Mouse (Mus musculus) testis, postnatal 14 days (tissue): Measurements from ENCODE around the gene Stxbp2.

ENCODE experiments used
- DNase-seq: peaks from one replicate; pipeline ENCODE4 v3.0.0; 2021; ENCODE audit warnings: low spot score

Gene Stxbp2

DNA sequence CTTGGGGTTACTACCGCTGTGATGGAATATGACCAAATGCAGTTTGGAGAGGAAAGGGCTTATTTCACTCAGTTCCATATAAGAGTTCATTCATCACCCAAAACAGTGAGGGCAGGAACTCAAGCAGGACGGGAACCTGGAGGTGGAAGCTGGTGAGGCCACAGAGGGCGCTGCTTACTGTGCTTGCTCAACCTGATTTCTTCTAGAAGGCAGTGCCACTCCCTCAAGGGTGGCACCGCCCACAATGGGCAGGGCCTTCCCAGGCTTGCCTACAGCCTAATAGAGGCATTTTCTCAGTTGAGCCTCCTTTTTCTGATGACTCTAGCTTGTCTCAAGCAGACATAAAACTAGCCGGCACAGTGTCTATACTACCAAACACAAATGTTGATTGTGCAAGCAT is 15.0 kb downstream of the Stxbp2 start:
- no peak for DNase-seq

DNA sequence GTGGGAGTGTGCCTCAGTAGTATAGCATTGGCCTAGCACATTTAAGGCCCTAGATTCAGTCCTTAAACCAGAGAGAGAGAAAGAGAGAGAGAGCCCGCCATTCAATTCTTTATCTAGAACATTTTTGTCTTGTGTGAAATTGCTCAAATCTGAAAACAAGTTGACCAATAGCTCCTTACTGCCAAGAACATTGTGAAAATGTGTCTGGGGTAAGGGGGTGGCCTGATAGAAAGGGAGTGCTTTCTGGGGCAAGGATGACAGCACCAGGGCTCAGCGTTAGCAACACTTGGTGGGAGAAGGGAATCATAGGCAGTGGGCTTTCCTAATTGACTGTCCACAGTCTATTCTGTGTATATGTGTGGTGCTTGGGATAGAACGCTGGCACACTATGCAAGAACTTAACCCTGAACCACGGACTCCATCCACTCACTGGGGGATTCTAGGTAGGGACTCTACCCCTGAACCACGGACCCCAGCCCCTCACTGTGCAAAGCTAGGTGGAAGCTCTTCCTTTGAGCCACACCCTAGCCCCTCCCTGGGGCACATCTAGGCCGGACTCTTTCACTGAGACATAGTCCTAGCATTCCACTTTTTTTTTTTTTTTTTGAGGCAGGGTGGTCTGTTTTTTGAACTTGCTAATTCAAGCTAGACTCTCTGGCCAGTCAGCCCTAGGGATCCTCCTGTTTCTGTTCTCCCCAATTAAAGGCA is 16.2 kb downstream of the Stxbp2 start:
- DNase-seq, result no peak

DNA sequence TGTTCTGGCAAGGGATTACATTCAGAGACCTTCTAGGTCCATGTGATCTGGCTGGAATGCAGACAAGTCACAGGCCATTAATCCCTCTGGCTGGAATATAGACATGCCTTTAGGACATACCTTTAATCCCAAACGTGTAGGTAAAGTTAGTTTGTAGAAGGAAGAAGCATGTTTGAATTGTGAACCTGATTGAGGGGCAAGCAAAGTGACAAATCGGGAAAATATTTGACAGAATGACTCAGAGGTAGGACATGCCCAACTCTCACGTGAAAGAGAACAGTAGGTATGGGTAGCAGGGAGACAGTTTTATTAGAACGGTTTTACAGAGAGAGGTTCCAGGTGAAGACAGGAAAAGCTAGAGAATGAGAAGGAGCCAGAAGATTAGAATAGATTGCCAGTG is 16.8 kb downstream of the Stxbp2 start:
- DNase-seq, result no peak

DNA sequence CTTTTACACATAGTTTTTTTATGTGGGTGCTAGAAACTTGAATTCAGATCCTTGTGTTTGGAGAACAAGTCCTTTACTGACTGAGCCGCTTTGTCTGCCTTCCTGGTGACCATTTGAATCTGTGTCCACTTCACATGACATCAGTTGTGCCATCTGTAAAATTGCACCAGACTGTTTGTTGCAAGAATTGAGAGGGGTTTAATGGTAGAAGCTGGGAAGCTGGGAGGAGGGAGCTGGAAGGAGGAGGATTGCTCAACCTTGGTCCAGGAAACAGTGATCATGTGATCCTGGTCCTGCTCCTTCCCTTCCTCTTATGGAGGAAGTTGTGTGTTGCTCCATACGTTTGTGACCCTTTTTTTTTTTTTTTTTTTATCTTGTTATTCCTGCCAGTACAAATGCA is 17.5 kb downstream of the Stxbp2 start:
- no peak for DNase-seq

DNA sequence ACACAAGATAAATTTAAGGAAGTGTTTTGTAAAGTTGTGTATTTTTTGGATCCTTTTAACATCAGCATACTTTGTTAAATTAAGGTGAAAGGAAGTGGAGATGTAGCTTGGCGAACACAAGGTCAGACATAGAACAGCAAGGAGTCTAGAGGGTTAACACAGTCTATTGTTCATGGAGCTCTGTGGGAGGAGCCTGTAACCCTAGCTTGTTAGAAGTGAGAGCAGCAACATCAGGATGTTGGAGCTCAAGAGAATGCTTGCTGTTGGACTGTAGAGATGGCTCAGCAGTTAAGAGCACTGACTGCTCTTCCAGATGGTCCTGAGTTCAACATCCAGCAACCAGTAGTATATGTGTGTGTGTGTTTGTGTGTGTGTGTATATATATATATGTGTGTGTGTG is 18.2 kb downstream of the Stxbp2 start:
- DNase-seq, result no peak

DNA sequence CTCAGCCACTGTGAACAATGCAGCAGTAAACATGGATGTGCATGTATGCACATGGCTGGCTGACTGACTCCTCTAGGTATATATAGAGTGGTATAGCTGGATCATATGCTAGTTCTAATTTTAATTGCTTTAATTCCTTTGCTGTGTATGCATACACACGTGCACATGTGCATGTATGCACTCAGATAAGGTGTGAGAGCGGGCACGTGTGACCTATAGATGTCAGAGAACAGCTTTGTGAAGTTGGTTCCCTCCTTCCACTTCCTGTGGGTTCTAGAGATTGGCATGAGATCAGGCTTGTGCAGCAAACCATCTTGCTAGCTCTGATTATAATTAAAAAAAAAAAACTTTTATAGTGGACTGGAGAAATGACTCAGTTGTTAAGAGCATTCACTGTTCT is 22.1 kb downstream of the Stxbp2 start:
- no peak for DNase-seq

DNA sequence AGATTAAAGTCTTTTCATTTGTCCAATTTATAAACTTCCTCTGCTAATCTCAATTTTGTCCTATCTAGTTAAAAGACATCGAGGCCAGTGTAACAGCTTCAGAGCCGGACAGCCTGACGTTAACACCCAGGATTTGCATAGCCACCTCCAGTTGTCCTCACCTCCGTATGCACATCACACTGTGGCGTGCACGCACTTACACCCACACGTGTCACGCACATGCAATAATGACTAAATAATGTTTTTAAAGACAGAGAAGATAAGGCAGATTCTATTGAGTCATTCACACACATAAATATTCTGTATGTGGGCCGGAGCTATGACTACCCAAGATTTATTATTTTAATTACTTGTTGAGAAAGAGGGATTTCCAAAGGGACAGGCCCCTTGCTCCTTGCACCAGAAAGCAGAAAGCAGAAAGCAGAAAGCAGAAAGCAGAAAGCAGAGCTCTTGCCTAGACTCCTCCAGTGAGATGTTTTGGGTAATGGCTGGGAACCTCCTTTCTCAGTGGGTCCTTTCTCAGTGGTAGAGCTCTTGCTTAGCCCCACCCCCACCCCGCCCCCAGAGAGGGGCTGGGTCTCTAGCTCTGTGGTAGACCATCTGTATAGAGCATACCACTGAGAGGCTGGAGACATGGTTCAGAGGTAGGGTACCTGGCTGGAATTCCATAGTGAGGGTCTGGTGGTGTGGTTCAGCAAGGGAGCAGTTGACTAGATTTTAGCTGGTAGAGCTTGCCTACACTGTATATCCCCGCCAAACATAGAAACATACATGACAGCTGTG is 24.2 kb downstream of the Stxbp2 start:
- DNase-seq, result no peak

DNA sequence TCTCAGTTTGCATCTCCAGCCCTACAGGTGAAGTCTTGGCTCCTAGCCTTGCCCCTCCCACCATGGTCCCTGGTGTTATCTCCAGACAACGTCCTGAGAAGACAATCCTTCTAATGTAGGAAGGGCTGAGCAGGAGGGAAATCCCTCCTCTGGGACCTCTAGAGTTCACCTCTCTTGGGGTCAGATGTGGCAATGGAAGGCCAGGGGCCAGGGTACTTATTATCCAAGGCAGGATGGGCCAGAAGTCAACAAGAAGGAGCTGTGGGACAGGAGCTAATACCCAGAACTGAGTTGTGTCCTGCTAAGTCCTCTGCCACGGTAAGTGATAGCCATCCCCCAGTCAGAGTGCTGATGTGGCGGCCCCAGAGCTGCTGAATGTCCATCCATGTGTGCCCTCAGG is 24.8 kb downstream of the Stxbp2 start, which contains the start of gene Retn:
TSS of gene Retn (plus strand) at position 245 of the 400 bp plus-strand sequence.
- DNase-seq, result no peak

DNA sequence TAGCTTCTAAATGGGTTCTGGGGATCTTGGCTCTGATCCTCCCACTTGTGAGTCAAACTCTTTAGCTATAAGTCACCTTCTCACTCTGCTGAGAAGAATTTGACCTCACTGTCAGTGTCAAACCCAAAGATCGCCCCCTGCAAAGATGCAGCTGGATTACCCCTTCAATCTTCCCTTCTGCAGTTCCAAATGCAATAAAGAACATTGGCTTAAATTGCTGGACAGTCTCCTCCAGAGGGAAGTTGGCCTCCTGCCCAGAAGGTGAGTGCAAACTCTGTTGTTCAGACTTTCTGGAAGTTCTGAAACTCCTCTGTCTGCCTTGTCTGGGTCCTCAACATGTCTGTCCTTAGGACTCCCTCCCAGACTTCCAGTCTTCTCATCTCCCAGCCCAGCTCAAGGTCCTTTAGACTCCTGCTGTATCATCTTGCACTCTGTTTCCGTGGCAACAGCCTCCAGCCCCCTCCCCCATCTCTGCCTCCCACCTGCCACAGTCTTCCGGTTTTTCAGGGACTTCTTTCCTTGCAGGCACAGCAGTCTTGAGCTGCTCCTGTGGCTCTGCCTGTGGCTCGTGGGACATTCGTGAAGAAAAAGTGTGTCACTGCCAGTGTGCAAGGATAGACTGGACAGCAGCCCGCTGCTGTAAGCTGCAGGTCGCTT is 26.1 kb downstream of the Stxbp2 start:
- DNase-seq, result no peak

DNA sequence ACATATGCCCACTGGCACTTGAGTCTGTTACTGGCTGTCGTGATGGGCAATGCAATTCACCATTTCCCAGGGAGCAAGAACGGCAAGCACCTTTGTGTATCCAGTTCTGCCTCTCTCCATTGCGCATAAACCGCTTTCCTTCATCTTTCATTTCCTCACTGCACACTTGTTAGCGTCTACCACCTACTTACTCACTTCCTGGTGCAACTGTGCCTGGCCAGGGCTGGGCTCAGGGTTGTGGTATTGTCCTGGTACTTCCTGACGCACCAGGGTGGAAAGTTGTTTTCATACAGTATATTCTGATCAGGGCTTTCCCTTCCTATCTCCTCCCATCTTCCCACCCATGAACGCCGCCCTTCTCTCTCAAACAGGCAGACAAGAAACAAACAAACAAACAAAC is 30.1 kb downstream of the Stxbp2 start:
- no peak for DNase-seq

DNA sequence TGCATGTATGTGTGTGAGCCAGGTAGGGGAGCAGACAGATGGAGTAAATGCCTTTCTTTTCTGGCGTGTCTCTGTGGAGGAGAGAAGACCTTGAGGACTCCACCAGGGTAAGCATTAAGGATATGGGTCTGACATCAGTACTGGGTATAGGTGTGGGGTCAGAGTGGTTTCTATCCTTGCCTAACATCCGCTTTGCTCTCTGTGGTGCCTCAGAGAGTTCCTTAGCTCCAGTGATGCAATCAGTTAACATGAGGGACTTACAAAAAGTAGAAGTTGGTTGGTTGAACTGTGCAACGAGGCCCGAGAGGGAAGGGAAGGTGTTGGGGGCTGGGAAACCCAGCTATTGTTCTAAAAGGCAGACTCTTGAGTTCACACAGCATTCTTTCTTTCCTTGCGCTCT is 33.6 kb downstream of the Stxbp2 start:
- DNase-seq, result no peak

DNA sequence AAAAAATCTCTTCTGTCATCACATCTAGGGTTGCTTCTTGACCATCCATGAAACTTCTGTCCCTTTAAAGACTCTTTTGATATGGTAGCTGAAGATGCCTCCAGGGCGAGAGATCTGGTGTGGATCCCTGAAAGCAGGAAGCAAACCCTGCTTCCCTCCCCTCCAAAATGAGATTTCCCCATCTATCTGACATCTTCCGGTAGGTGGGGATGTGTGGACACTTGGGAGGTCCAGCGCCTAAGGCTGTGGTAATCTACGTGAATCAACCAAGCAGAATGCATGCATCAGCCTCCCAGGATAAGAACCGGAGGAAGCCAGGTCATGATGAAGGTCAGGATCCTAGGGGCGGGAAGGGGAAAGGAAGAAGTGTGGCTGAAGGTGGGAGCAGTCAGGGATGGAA is 34.8 kb downstream of the Stxbp2 start, which contains the start of gene Mcemp1:
TSS of gene Mcemp1 (plus strand) at position 248 of the 400 bp plus-strand sequence.
- no peak for DNase-seq

DNA sequence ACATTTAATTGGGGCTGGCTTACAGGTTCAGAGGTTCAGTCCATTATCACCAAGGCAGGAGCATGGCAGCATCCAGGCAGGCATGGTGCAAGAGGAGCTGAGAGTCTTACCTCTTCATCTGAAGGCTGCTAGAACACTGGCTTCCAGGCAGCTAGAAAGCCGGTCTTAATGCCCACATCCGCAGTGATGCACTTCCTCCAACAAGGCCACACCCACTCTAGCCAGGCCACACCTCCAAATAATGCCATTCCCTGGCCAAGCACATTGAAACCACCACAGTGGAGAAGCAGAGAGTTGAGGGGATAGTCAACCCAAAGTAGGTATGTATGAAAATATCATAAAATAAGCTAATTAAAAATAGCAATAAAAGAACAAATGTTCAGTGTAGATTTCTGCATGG is 39.6 kb downstream of the Stxbp2 start:
- no peak for DNase-seq

DNA sequence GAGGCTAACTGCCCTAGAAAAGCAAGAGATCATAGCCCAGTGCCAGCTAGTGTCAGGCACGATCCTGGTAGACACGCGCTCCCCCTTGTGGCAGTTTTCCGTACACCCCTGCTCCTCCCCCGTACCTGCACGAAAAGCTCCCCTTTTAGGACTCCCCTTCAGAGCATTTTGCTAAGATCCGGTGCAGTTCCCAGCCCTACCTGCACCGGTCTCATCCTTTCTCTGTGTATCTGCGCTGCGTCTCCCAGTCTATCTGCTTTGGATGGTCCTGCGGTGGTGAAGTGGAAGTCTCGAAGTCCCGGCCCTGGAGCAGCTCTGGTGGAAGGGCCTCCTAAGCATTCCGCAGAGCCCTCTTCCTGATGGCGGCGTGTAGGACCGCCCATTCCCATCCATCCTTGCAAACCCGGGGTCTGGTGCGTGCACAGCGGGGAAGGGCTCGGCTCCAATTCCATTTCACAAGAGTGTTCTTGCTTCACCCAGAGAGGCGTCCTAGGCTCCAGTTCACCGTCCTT is 41.3 kb downstream of the Stxbp2 start, which contains the start of gene Fcor:
TSS of gene Fcor (minus strand) at position 383 of the 512 bp plus-strand sequence.
- DNase-seq, result peak; percentile 56

DNA sequence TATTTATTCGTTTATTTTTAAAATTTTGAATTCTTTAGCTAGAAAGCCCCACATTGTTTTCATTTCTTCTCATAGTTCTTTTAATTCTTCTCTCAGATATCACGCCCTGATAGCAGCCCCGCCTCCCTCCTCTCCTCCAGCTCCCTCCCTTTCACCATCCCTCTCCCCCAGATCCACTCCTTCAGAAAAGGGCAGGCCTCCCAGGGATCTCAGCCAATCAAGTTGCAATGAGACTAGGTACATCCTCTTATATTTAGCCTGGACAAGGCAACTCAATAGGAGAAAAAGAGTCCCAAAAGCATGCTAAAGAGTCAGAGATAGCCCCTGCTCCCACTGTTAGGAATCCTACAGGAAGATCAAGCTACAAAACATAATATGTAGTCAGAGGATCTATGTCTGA is 43.9 kb downstream of the Stxbp2 start:
- no peak for DNase-seq

DNA sequence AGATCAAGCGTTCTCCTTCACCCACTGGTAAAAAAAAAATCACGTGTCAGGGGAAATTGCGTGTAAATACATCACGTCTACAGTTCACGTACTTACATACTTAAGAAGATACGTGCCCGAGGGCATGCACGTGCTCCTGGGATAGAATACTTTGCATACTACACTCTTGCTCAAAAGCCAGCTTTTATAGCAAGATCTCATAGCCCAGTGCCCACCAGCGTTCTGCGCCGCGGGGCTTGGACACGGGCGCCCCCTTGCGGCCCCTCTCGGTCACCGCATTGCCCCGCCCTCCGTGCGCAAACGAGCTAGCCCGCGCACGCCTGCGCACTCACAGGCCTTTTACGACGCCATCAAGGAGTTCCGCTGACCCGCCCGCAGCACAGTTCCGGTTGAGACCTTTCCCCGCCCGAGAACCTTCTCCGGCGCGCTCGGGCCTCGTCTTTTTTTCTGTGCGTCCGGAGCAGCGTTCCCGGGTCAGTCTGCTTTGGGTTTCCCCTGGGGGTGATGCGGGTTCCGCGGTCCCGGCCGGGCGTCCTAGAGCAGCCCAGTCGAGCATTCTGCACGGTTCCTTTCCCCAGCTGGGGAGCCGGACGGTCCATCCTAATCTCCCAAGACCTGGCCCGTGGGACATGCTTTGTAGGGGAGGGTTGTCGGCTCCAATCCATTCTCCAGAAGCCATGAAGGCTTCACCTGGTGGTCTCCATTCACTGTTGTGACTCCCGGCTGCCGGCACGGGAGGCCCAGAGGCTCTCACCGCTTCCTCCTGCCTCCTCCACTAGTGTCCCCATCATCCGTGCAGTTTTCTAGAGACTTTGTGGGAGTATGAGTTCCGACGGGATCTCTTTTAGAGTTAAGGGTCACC is 45.6 kb downstream of the Stxbp2 start, which contains the start of gene Trappc5:
TSS of gene Trappc5 (plus strand) at position 169 of the 862 bp plus-strand sequence.
- peak; percentile 91 for DNase-seq

DNA sequence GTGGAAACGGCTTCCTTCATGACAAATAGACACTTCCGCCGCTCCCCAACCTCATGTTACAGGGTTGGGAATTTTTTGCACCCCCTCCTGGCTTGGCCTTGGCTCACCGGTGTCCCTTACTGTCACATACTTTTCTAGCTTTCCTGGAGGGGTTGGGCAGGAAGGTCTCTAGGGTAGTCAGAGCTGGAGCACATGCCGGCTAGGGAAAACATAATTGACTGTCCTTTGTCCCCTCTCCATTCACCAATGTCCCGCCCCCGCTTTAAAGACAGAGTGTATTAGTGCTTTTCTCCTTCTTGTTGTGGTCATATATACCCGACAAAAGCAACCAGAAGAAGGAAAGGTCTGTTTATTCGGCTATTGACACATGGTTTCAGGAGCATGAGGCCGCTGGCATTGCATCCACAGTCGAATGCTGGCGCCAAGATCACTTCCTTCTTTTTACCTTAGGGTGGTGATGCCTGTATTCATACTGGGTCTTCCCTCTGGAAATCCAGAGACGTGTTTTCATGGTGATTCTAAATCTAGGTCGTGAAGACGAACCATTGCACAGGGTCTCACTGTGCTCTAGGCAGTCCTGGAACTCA is 46.3 kb downstream of the Stxbp2 start:
- no peak for DNase-seq

DNA sequence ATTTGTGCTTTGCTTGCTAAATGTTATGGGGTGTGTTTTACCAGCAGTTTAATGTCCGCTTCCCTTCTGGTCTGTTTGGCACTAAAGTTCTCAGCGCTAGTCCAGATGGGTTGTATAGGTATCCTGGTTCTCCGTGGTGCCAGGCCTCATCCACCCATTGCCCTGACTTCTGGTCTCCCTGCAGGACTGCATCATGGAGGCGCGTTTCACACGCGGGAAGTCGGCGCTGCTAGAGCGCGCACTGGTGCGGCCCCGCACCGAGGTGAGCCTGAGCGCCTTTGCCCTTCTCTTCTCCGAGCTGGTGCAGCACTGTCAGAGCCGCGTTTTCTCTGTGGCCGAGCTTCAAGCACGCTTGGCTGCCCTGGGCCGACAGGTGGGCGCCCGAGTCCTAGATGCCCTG is 48.1 kb downstream of the Stxbp2 start:
- DNase-seq, result no peak

DNA sequence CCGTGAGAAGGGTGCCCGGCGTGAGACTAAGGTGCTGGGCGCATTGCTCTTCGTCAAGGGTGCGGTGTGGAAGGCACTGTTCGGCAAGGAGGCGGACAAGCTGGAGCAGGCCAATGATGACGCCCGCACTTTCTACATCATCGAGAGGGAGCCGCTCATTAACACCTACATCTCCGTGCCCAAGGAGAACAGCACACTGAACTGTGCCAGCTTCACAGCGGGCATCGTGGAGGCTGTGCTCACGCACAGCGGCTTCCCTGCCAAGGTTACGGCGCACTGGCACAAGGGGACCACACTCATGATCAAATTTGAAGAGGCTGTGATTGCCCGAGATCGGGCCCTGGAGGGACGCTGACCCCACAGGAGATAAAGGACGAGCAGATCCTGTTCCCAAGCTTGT is 48.5 kb downstream of the Stxbp2 start:
- no peak for DNase-seq

DNA sequence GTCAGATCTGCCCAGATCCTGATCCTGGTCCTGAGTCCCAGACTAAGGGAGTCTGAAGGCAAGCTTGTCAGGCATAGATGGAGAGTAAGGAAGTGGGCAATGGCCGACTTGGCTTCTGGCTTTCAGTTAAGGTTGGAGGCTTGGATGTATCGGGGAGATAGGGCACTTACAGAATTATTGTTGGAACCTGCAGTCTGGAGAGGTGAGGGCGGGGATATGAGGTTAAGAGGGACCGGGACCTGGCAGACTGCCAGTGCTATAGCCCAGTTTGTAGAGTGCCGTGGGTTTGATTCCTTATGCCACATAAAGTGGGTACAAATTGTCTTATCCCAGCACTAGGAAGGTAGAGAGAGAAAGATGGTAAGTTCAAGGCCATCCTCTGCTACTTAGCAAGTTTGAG is 48.9 kb downstream of the Stxbp2 start:
- no peak for DNase-seq

DNA sequence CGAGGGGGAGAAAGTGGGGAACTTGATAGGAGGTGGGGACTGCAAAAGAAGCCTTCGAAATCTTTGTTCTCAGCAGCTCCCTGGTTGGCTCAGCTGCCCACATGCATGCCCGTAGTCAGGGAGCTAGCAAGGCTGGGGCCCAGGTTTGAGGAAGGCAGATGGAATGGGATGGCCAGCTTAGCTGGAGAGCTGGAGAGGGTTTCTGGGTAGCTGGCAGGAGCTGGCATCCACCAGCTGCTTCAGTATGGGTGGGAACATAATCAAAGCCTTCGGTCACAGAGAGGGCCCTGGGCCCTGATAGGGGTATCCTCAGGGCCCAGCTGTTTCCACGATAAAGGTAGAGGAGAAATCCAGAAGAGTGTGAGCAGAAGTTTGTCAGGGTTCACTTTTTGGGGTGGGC is 51.7 kb downstream of the Stxbp2 start:
- DNase-seq, result no peak
